Mouse (Mus musculus) Patski (cell line): Measurements from ENCODE around the gene Robo2. TPM values are rescaled to one million over a fixed set of nuclear protein-coding genes. Genes with fewer than 3 reads are reported as not detected.
A peak's percentile ranks its signal among the peaks of the same experiment; 100 is the strongest.

Experiments
- ATAC-seq: fragments of 100-300 bp; one replicate; pipeline ENCODE4 v1.8.0; 2021
- CTCF ChIA-PET: fragments of 350-600 bp; sonication (Branson Sonifier 250); formaldehyde crosslinking; loops from one replicate; lab custom pipeline; 2022; ENCODE audit warnings: inconsistent platforms; lab: Charles Lee
- POLR2A ChIA-PET: fragments of 350-600 bp; sonication (Branson Sonifier 250); formaldehyde crosslinking; loops from one replicate; lab custom pipeline; 2022; ENCODE audit warnings: antibody characterized with exemption, inconsistent platforms; lab: Charles Lee
- DNase-seq: peaks from one replicate; pipeline ENCODE4 v3.0.0-alpha.2; 2011; ENCODE audit warnings: low read depth, low spot score
- H3K27me3 ChIP-seq: fragments of 371-371 bp; one replicate; pipeline ENCODE4 v1.5.1; 2021
- CTCF ChIP-seq: fragments of 100-300 bp; IDR thresholded peaks from one replicate; pipeline ENCODE4 v1.5.1; 2021
- in situ Hi-C: fragments of 300-500 bp; cut with MboI; formaldehyde crosslinking; loops from 3 replicates; pipeline ENCODE4 v1.11.1; 2018; ENCODE audit warnings: low pct_unique_long_range_greater_than_20kb, mixed read lengths
- polyA plus RNA-seq: library from polyadenylated mRNA; unstranded; gene quantifications from one replicate; pipeline ENCODE4 v1.2.3, GENCODE M21; 2021

The Robo2 gene
- 0.01 TPM for polyA plus RNA-seq

DNA sequence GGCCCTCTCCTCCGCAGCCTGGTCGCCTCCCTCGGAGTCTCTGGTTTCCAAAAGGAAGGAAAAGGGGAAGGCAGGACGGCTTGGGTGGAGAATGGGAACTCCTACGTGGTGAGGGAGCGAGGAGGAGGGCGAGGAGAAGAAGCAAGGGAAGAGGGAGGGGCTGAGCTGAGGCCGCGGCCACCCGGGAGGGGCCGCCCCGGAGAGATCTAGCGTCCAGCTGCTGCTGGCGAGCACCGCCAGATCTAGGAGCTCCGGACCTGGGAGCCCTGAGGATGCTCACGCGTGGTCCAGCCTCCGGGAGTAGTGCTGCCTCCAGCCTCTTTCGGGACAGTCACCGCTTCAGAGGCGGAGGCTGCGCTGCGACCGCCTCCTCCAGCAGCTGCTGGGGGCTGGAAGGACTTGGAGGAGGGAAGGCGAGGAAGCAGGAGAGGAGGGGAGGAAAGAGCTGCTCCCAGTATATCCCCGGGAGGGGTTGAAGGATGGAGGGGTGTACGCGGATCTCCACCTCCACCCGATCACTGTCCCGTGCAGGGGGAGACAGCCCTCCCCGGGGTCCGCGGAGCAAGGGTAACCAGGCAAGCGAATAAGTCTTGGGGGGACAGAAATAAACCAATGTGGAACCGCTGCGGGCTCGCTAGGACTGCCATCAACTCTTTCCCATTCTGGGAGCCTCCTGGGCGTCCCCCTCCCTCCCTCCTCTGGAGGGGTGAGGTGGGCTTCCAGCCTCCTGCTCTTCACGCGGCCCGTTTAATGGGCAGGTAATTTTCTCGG is at the start of gene Robo2:
Gene Robo2 (minus strand): TSS at position 345 of the 771 bp plus-strand sequence.
- ChIA-PET POLR2A (no interaction called here), CTCF (interaction anchor here (1.0 kb wide), 1 partner anchor 269 kb away, joined by 3 read pairs; no protein-coding TSS in a partner anchor)
- DNase-seq: no peak
- peaks cover 39% of the 10 kb centered on the region for H3K27me3 ChIP-seq
- in situ Hi-C loops: loop anchor here (25.0 kb wide), 1 partner anchor 1424 kb away; no protein-coding TSS in a partner anchor
- no peak for ATAC-seq
- no peak for TF ChIP-seq CTCF

DNA sequence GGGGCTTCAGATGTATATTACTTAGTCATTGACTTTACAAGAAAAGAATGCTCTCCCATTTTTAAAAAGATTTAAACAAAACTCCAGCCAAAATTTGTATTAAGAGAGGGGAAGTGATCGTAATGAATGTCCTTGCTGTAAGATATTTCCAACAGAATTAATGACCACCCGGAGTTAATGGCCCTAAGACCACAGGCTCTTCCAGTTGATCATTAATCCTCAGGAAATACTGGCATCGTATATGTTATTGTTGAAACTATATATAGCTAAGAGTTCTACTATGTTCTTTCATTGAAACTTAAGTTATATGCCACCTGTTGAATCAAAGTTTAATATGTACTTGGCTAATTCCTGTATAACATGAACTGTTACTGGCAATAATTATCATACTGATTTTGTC is 46.5 kb upstream of the Robo2 start:
- CTCF ChIA-PET: no interaction called here
- DNase-seq: no peak
- POLR2A ChIA-PET: no interaction called here
- no peak for ATAC-seq
- in situ Hi-C loops: no loop called here
- H3K27me3 ChIP-seq: no peaks in the 10 kb centered on the region
- TF ChIP-seq CTCF: no peak

DNA sequence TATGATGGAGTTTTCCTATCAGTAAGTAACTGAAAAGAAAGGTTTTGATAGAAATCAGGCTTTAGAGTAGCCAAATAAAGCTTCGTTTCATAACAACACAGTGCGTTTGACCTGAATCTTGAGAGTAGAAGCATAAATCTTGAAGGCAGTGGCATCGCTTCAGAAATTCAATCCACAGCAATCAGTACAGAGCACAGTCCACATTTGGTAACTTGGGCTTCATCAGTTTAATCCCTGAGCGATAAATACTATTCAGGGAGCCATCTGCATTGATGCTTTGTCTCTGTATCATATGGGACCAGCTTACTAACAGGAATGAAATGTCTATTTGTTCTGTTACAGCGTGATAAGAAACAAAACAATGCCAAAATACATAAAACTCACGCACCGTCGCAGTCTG is 46.1 kb upstream of the Robo2 start:
- no peaks in the 10 kb centered on the region for H3K27me3 ChIP-seq
- ATAC-seq: no peak
- no peak for DNase-seq
- POLR2A ChIA-PET: no interaction called here
- in situ Hi-C loops: no loop called here
- CTCF ChIA-PET: no interaction called here
- no peak for TF ChIP-seq CTCF

DNA sequence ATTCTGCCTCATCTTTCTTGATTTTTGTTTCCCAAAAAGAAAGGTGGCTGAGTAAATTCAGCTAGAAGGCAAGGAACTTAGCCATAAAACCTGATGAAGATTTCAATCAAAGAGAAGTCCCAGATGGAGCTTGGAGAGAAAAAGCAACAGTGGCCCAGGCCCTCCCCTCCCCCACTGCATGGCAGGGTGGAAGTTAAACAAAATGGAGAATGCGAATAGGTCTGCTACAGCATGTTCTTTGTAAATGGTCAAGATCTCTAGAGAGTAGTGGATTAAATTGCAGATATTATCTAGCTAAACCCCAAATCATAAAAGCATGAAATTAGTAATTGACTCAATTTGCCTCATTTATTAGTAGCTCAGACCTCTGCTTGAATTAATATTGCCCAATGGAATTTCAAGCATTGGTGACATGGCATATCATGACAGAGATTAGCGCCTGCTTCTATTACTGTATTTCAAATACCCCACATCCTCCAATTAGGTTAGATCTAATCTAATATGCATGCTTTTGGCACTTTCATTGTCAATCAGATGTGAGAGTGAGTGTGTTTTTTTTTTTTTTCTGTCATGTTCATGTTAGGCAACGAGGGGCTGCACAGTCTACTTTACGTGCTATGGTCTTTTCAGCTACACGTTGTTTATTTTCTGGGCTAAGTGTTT is 45.3 kb upstream of the Robo2 start:
- ChIA-PET CTCF (no interaction called here), POLR2A (no interaction called here)
- no peak for DNase-seq
- H3K27me3 ChIP-seq: no peaks in the 10 kb centered on the region
- TF ChIP-seq CTCF: no peak
- ATAC-seq: no peak
- in situ Hi-C loops: no loop called here

DNA sequence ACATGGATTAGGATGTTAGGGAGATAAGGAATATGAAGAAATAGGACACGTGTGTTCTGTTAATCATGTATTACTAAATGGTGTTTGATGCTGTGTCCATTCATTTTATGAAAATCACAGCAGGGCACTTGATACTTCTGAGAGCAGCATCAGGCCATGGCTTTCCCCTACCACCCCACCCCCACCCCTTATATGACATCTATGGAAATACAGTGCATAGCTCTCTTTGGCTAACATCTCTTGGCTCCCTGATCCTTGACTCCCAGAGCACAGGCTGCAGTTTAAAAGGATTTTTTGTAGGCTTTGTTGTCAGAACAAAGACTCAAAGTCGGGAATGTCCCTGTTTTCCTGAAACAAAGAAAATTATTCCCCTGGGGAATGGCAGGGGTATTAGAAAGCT is 43.6 kb upstream of the Robo2 start:
- no peak for TF ChIP-seq CTCF
- ATAC-seq (no peak), DNase-seq (no peak)
- POLR2A ChIA-PET: no interaction called here
- CTCF ChIA-PET: no interaction called here
- H3K27me3 ChIP-seq: no peaks in the 10 kb centered on the region
- in situ Hi-C loops: no loop called here

DNA sequence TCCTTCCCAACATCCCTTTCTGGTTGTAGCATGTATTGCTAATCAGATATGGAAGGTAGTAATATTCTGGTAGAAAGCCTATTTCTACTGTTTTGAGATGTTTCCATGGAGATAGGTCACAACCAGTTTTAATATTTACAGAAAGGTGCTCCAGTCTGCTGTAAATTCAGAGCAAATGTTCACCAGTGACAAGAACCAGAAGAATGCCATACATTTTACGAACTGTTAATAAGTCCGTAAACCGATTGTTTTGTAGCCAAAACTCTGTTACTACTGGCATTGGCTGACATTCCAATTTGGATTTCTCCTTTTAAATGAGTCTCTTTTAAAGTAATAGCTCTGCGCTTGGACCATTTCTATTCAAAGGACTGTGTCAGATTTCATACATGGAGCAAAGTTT is 36.4 kb upstream of the Robo2 start:
- in situ Hi-C loops: no loop called here
- no peak for ATAC-seq
- H3K27me3 ChIP-seq: no peaks in the 10 kb centered on the region
- TF ChIP-seq CTCF: no peak
- no peak for DNase-seq
- POLR2A ChIA-PET: no interaction called here
- CTCF ChIA-PET: no interaction called here

DNA sequence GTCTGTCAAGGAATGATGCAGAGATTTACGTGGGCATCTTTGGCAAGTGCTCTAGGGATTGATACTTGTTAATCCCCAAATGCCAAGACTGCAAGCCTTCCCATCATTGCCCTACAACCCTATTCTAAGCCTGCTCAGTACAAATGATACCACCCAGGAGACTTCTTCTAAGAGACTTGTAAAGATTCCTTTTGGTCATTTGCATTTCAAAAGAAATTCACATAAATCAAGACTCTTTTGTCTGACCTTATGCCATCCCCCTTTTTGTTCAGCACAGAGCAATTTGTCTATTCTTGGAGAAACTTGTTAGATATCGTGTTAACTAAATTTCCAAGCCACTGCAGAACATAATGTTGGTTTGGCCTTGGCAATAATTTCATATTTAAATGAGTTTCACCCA is 15.4 kb upstream of the Robo2 start:
- peaks cover 12% of the 10 kb centered on the region for H3K27me3 ChIP-seq
- no peak for TF ChIP-seq CTCF
- DNase-seq (no peak), ATAC-seq (no peak)
- POLR2A ChIA-PET: no interaction called here
- CTCF ChIA-PET: no interaction called here
- in situ Hi-C loops: no loop called here

DNA sequence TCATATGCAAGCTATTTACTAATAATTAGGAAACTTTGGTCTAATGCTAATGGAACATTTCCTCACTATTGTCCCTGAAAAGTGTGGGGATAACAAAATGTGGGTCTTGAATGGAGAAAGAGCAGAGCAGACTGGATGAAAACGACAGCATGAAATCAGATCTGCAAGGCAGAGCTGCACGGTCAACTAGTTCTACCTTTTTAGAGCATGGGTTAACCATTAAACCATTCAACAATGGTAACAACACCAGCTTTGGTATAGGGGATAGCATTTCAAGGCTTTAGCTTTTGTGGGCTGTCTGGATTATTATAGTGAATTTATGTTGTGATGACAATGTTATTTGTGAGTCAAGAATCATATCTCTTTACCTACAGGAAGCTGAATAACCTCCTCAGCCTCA is 8.7 kb upstream of the Robo2 start:
- TF ChIP-seq CTCF: no peak
- in situ Hi-C loops: loop anchor here (25.0 kb wide), 1 partner anchor 1433 kb away; no protein-coding TSS in a partner anchor

DNA sequence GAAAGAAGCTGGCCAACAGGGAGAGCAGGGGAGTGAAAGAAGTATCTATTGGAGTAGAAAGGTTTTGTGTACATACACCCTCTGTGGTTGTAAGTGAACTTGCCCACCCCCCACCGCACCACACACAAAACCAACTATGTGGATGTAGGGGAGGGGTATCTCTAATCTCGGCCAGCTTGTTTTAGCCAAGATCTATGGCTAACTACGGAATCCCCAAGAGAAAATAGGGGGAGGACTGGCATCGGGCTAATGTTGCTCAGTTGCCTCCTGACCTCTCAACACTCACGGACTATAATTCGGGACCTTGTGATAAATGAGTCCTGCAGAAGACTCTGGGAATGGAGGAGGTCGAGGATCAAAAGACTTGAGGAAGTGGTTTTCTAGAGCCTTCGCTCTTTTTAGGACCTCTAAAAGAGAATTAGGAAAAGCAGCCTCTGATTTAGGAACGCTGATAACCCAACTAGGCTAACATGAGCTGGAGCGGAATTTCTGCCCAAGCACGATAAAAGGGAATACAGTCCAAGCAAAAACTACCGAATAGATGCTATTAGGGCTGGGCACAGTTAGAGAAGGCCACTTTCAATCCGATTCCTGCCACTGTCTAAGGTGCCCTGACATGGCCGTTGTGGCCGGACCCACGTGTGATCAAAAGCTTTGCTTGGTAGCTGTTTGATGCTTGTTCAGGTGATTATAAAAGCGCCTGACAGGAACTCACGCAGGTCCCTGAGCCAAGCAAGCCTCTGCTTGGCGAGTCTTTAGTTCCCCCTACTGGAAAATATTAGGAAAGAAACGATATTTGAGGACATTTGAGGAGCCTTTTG is 1.1 kb upstream of the Robo2 start:
- ATAC-seq: peak; percentile 63
- ChIA-PET CTCF (interaction anchor here (0.7 to 1.7 kb wide), 3 partner anchors 236 to 389 kb away, joined by 3 read pairs; no protein-coding TSS in a partner anchor), POLR2A (interaction anchor here (0.6 kb wide), 1 partner anchor 30 kb away, joined by 4 read pairs; no protein-coding TSS in a partner anchor)
- DNase-seq: no peak
- in situ Hi-C loops: loop anchor here (25.0 kb wide), 1 partner anchor 1425 kb away; no protein-coding TSS in a partner anchor
- peaks cover 39% of the 10 kb centered on the region for H3K27me3 ChIP-seq
- TF ChIP-seq CTCF: peak; percentile 46

More for the DNA sequence above, 8.7 kb upstream of the Robo2 start:
- ATAC-seq (no peak), DNase-seq (no peak)
- ChIA-PET POLR2A (no interaction called here), CTCF (no interaction called here)
- no peaks in the 10 kb centered on the region for H3K27me3 ChIP-seq

DNA sequence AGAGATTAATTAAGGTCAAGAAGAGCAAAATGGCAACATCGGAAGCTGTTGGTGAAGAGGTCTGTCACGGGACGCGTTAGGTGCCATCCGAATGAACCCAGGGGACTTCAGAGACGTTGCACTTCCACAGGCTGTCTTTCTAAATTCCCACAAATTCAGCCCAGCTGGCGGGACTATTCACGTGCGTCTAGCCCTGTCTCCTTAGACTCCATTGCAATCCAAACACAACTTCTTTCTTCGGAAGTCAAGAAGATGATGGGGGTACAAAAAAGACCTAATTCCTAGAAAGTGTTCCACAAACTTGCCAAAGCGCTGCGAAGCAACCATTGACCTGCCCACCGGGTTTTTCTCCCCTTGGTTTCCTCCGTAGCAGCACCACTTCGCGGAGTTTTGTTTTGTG is 604 bp downstream of the Robo2 start:
- ATAC-seq (no peak), DNase-seq (no peak)
- no peak for TF ChIP-seq CTCF
- ChIA-PET POLR2A (no interaction called here), CTCF (interaction anchor here (0.6 kb wide), 1 partner anchor 27 kb away, joined by 3 read pairs; no protein-coding TSS in a partner anchor)
- in situ Hi-C loops: loop anchor here (25.0 kb wide), 1 partner anchor 1424 kb away; no protein-coding TSS in a partner anchor
- H3K27me3 ChIP-seq: peaks cover 39% of the 10 kb centered on the region
